Mouse (Mus musculus): ENCODE data around the gene Rbm3. TPM values are rescaled to one million over a fixed set of nuclear protein-coding genes. Genes with fewer than 3 reads are reported as not detected.
"Not testable (repeated sequence)": the region's sequence is repeated elsewhere in the genome, so short reads cannot be mapped to it uniquely, and the experiment has no call there.

The Rbm3 gene
- polyA plus RNA-seq, 1 experiment from 2014 or later: 538 TPM

- DNase-seq (ENCODE audit: low spot score); H3K36me3 ChIP-seq (ENCODE audit: control insufficient read depth, insufficient read depth, low read length); H3K4me2 ChIP-seq (ENCODE audit: low read depth, severe bottlenecking); H3K9ac ChIP-seq (ENCODE audit: low read length); H3K27me3 ChIP-seq (ENCODE audit: control insufficient read depth, insufficient read depth, low read length); ATAC-seq (ENCODE audit: insufficient number of reproducible peaks, low FRiP score, low TSS enrichment, low read depth); H3K27ac ChIP-seq (replicated peaks; ENCODE audit: low read depth, low read length); H3K9me3 ChIP-seq (ENCODE audit: control insufficient read depth, low read length); H3K4me3 ChIP-seq (ENCODE audit: low read depth, low read length); H3K4me1 ChIP-seq (ENCODE audit: control insufficient read depth, insufficient read depth, low read length): not testable (repeated sequence)
- WGBS: 74% methylated on average over 4 of the region's 5 CpGs
Measured at GRCm38 (mm10) chrX:8090954-8091347, 54.7 kb downstream of the Rbm3 start.

DNA sequence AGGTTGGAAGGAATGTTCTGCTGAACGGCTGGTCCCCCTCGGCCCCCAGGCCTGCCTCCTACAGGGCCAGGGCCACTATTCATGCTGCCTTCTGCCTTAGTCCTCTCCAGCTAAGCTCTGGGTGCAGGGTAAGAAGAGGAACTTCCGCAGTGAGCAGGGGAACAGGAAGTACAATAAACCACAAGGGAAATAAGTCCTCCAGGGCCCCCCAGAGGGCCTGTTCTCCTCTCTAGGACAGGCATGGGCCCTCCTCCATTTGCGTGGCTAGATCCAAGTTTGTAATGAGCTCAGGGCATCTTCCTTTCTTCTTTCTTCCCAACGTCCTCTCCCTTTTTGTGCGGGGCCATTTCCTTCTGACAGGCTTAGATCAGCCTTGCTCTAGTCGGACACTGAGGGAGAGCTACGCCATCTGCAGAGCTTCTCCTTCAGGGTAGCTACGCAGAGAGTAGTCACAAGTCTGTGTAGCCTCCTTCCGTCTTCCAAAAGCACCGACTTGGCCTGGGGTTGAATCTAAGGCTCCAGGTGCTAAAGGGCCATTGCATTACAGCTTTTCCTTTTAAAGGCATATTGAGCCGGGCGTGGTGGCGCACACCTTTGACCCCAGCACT is 55.2 kb downstream of the Rbm3 start, which contains the start of gene Was:
Was (minus strand) TSS at position 153 of the 608 bp plus-strand sequence.
- H3K4me1 ChIP-seq (ENCODE audit: control insufficient read depth, insufficient read depth, low read length): no peaks in the 10 kb centered on the region
- no peak for ATAC-seq (ENCODE audit: insufficient number of reproducible peaks, low FRiP score, low TSS enrichment, low read depth)
- H3K27me3 ChIP-seq (ENCODE audit: control insufficient read depth, insufficient read depth, low read length): no peaks in the 10 kb centered on the region
- 87% methylated on average over 14 of the region's 14 CpGs for WGBS
- H3K4me2 ChIP-seq (ENCODE audit: low read depth, severe bottlenecking): no peak within 1 kb of the TSS
- H3K27ac ChIP-seq (replicated peaks; ENCODE audit: low read depth, low read length): no peak within 1 kb of the TSS
- no peaks in the 10 kb centered on the region for H3K36me3 ChIP-seq (ENCODE audit: control insufficient read depth, insufficient read depth, low read length)
- H3K9ac ChIP-seq (ENCODE audit: low read length): no peak within 1 kb of the TSS
- H3K4me3 ChIP-seq (ENCODE audit: low read depth, low read length): no peak within 1 kb of the TSS
- no peak for DNase-seq (ENCODE audit: low spot score)
- no peaks in the 10 kb centered on the region for H3K9me3 ChIP-seq (ENCODE audit: control insufficient read depth, low read length)

- Histone ChIP-seq H3K9me3 (ENCODE audit: control insufficient read depth, low read length) (no peaks in the 10 kb centered on the region), H3K9ac (ENCODE audit: low read length) (no peak overlapping the region), H3K4me1 (ENCODE audit: control insufficient read depth, insufficient read depth, low read length) (no peaks in the 10 kb centered on the region), H3K36me3 (ENCODE audit: control insufficient read depth, insufficient read depth, low read length) (no peaks in the 10 kb centered on the region), H3K4me2 (ENCODE audit: low read depth, severe bottlenecking) (no peak overlapping the region), H3K4me3 (ENCODE audit: low read depth, low read length) (no peak overlapping the region), H3K27me3 (ENCODE audit: control insufficient read depth, insufficient read depth, low read length) (no peaks in the 10 kb centered on the region), H3K27ac (replicated peaks; ENCODE audit: low read depth, low read length) (no peak overlapping the region)
- no peak for DNase-seq (ENCODE audit: low spot score)
- WGBS: 93% methylated on average over 3 of the region's 3 CpGs
- no peak for ATAC-seq (ENCODE audit: insufficient number of reproducible peaks, low FRiP score, low TSS enrichment, low read depth)
Measured at GRCm38 (mm10) chrX:8089746-8090145, 55.9 kb downstream of the Rbm3 start.

Other genes starting within 250 kb of the Rbm3 start
- gene Pqbp1, start 246.6 kb downstream of the Rbm3 start, polyA plus RNA-seq (2014; fragmentation: Nextera tagmentation; extraction: Ambion mirVana): 137 and 151 TPM in 2 replicates
- gene Timm17b, start 246.5 kb downstream of the Rbm3 start, polyA plus RNA-seq (2014; fragmentation: Nextera tagmentation; extraction: Ambion mirVana): 185 and 195 TPM in 2 replicates
- gene Gm10491, start 238.0 kb downstream of the Rbm3 start, polyA plus RNA-seq (2014; fragmentation: Nextera tagmentation; extraction: Ambion mirVana): not detected in 2 replicates
- not detected in 2 replicates for gene Gm10490, start 236.3 kb downstream of the Rbm3 start, polyA plus RNA-seq (2014; fragmentation: Nextera tagmentation; extraction: Ambion mirVana)
- 0.20 and 0.25 TPM in 2 replicates for gene Pcsk1n, start 226.1 kb downstream of the Rbm3 start, polyA plus RNA-seq (2014; fragmentation: Nextera tagmentation; extraction: Ambion mirVana)
- not detected in 2 replicates for gene Eras, start 217.3 kb downstream of the Rbm3 start, polyA plus RNA-seq (2014; fragmentation: Nextera tagmentation; extraction: Ambion mirVana)
- 42.7 and 43.6 TPM in 2 replicates for gene Hdac6, start 198.0 kb downstream of the Rbm3 start, polyA plus RNA-seq (2014; fragmentation: Nextera tagmentation; extraction: Ambion mirVana)
- gene Gata1, start 167.8 kb downstream of the Rbm3 start, polyA plus RNA-seq (2014; fragmentation: Nextera tagmentation; extraction: Ambion mirVana): 2.7 and 3.4 TPM in 2 replicates
- not detected in 2 replicates for gene Glod5, start 127.4 kb downstream of the Rbm3 start, polyA plus RNA-seq (2014; fragmentation: Nextera tagmentation; extraction: Ambion mirVana)
- 95.7 and 102 TPM in 2 replicates for gene Suv39h1, start 71.1 kb downstream of the Rbm3 start, polyA plus RNA-seq (2014; fragmentation: Nextera tagmentation; extraction: Ambion mirVana)
- 0.27 and 0.44 TPM in 2 replicates for gene Was, start 55.4 kb downstream of the Rbm3 start, polyA plus RNA-seq (2014; fragmentation: Nextera tagmentation; extraction: Ambion mirVana)
- 12.4 and 15.6 TPM in 2 replicates for gene Wdr13, start 13.0 kb downstream of the Rbm3 start, polyA plus RNA-seq (2014; fragmentation: Nextera tagmentation; extraction: Ambion mirVana)
- 15.4 and 15.5 TPM in 2 replicates for gene Tbc1d25, start 30.3 kb upstream of the Rbm3 start, polyA plus RNA-seq (2014; fragmentation: Nextera tagmentation; extraction: Ambion mirVana)
- 24.1 and 25.5 TPM in 2 replicates for gene Ebp, start 47.6 kb upstream of the Rbm3 start, polyA plus RNA-seq (2014; fragmentation: Nextera tagmentation; extraction: Ambion mirVana)
- gene Porcn, start 60.6 kb upstream of the Rbm3 start, polyA plus RNA-seq (2014; fragmentation: Nextera tagmentation; extraction: Ambion mirVana): 11.1 and 11.8 TPM in 2 replicates
- gene Ftsj1, start 106.5 kb upstream of the Rbm3 start, polyA plus RNA-seq (2014; fragmentation: Nextera tagmentation; extraction: Ambion mirVana): 51.2 and 53.6 TPM in 2 replicates
- 3.3 and 4.2 TPM in 2 replicates for gene Slc38a5, start 125.3 kb upstream of the Rbm3 start, polyA plus RNA-seq (2014; fragmentation: Nextera tagmentation; extraction: Ambion mirVana)
- not detected in 2 replicates for gene Ssxb10, start 181.5 kb upstream of the Rbm3 start, polyA plus RNA-seq (2014; fragmentation: Nextera tagmentation; extraction: Ambion mirVana)
- gene Ssxb9, start 221.1 kb upstream of the Rbm3 start, polyA plus RNA-seq (2014; fragmentation: Nextera tagmentation; extraction: Ambion mirVana): not detected in 2 replicates

All from limb, embryonic 11.5 days (tissue).